Mouse (Mus musculus) bone marrow macrophage, adult 2 months (primary cell): Measurements from ENCODE around the gene Kdm2b.

ENCODE experiments used
- CTCF ChIP-seq: IDR thresholded peaks from 2 replicates; pipeline ENCODE4 v1.5.1; 2012; ENCODE audit warnings: low read depth, mild to moderate bottlenecking, low read length, moderate library complexity
- POLR2A ChIP-seq: IDR thresholded peaks from 2 replicates; pipeline ENCODE4 v1.6.1; 2012; ENCODE audit warnings: mild to moderate bottlenecking, low read depth, low read length, borderline replicate concordance

DNA sequence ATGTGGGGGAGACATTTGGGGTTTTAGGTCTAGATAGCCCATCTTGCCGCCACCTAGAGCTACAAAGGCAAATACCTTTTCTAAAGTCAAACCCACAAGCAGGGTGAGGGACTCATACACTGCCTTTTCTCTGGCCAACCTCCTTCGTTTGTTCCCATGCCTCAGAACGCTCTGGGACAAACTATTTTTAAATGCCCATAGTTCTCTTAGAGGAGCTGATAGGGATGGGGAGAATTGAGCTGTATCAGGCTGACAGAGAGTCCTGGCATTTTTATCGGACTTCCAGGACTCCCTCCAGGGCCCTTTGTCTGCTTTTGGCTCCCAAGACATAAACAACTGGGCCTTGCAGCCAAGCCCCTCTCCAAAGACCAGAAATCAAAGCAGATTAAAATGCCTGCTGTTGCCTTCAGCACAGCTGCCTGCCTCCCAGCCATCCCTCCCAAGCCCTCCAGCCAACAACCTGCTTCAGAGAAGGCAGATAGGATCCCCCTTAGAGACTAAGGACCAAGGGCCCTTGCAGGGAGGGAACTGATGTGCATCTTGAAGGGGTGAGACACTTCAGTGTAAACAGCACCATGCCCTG lies 51.6 kb downstream of the Kdm2b start:
- TF ChIP-seq CTCF (no peak), POLR2A (no peak)
